Mouse (Mus musculus) neutrophil, adult 65 days (primary cell): ENCODE results near the gene Meiob. TPM values are rescaled to one million over a fixed set of nuclear protein-coding genes. Genes with fewer than 3 reads are reported as not detected.

Source experiments
- total RNA-seq: library from RNA; stranded (reverse); gene quantifications from 2 replicates; pipeline ENCODE4 v1.2.4, GENCODE M21; 2023

The Meiob gene
- not detected in 2 replicates for total RNA-seq

DNA sequence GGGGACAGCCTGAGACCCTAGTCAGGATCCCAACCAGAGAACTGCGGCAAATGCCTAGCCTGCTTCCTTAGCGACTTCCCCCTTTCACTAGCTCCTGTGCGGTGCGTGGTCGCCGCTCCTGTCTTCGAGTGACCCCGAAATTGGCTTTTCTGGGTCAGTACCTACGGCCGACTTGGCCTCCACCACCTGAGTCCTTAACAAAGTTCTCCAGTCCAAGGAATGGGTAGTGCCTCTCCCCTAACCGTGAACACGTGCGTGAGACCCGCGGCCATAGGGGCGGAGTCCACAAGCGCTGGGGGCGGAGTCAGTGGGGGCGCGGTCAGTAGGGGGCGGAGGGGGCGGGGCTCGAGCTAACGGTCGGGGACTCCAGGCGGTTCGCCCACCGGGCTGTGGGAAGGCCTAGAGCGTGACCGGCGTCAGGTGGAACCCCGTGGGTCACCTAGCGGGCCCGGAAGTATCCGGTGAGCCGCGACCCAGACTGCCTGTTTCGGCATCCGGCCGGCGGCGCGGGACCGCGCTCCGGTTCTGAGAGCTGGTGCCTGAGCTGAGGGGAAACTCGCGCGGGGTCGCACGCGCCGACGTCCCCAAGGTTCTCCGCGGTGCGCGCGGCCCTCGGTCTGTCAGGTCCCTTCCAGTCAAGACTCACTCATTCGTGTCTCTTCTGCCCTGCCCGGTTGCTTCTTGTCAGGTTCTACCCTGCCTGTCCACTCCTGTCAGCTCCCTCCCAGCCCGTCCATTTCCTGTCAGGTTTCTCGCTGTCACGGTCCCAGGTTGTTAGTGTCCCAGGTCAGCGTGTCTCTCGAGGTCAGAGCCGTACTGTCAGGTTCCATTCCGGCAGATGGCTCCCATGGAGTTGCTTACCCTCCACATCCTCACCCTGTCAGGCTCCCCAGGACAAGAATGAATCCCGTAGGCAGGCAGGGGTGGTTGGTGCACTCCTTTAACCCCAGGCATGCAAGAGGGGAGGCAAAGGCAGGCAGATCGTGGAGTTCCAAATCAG, at the start of gene Meiob:
Meiob (plus strand) TSS at position 338 of the 1,000 bp plus-strand sequence.

DNA sequence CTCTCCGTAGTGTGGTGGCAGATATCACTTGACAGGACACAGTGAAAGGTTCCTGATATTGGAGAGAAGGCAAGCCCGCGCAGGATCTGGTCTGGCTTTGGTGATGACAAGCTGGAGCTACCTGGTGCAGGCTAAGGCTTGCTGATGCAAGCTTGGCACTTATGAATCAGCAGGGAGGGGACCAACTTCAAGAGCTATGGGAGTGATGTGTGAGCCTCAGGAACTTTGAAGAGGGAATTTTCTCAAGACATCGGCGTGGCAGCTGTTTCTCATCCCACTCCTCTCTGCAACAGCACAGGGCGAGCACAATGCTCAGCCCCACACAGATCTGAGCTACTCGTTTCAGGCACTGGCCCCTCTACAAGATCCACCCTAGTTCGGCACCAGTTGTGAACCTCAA, 35.8 kb downstream of the Meiob start, which contains the start of gene Hagh:
Hagh (plus strand) TSS at position 302 of the 400 bp plus-strand sequence.

DNA sequence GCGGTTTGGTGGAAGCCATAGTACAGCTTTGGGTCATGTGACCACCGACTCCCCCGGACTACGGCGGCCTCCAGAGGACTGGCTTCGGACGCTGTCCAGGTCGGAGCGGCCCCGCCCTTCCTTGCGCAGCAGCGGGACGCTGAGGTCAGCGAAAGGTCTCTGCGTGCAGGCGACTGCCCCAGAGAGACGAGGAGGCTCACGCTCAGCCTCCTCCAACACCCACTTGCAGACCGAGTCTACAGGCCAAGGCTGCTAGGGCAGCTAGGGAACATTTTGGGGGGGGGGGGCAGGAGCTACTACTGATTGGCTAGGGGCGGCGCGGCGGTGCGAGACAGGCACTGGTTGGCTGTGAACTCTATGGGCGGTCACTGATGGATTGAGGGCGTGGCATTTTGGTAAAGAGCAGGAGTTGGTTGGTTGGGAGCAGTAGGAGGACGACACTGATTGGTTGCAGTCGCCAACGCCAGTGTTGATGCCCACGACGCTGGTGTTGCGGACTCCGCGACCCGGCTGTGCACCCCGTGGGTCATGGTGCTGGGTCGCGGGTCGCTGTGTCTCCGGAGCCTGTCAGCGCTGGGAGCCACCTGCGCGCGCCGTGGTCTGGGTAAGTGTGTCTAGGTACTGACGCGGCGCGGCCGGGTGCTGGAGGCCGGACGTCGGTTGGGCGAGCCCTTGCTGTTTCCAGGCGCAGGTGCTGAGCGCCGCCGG, 46.1 kb downstream of the Meiob start, which contains the start of gene Fahd1:
Fahd1 (minus strand) TSS at position 300 of the 708 bp plus-strand sequence.

DNA sequence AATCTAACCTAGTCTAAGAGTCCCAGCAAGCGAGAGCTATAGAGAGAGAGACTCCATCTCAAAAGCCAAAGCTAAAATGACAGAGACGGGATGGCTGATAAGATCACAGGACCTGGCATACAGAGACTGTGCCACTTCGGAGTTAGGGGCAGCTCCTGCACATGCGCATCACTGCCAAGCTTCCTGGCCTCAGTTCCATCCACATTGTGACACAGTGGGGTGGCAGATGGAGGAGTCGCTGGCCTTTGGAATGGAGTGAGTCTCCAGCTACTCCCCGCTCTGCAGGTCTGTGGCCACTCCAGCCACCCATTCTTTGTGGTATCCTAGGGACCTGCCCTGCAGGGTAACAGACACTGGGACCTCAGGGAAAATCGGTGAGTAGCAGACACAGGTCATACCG, 61.7 kb downstream of the Meiob start, which contains the start of gene Igfals:
Igfals (plus strand) TSS at position 222 of the 400 bp plus-strand sequence.

DNA sequence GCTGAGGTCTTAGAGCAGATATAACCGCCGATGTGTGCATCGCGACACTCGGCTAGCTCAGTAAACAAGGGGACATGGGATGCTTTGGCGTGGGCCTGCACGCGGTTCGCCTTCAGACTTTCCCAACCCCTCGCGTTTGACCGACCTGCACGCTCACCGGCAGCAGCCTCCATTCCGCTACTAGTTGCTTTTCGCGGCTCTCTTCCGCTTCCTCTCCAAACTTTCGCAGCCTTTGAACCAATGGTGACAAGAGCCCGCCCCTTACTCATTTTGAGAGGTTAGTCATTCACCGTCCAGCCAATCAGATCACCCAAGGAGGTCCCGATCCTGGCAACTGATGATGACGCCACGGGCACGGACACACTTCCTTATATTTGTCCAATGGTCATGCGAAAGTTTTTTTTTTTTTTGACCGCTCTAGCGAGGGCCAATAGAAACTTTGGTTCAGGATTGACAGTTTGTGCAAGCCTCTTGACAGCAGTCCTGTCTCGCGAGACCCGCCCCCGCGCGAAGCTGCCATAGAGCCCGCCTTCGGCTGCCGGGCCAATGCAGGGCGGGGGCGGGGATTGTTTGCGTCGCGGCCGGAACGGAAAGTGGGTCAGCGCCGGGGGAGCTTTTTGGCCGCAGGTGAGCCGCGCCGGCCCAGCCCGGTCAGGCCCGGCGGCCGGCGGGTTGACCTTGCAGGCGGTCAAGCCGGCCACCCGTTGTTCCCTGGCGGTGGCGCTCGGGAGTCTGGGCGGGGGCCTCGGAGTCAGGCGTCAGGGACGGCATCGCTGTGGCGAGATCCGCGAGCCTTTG, 82.2 kb downstream of the Meiob start, which contains the start of the genes Nubp2 and Spsb3:
Nubp2 (minus strand) TSS at position 216 of the 798 bp plus-strand sequence.
Spsb3 (plus strand) TSS at position 510 of the 798 bp plus-strand sequence.

Other genes with a start within 250 kb of the Meiob start
- gene Tsc2, start 171.7 kb upstream of the Meiob start, total RNA-seq = 41.1 and 43.3 TPM in 2 replicates
- gene Nthl1, start 171.6 kb upstream of the Meiob start, total RNA-seq = 0.88 and 1.5 TPM in 2 replicates
- 3.0 and 3.3 TPM in 2 replicates for gene Slc9a3r2, start 154.0 kb upstream of the Meiob start, total RNA-seq
- gene Npw, start 145.8 kb upstream of the Meiob start, total RNA-seq = not detected in 2 replicates
- gene Zfp598, start 134.6 kb upstream of the Meiob start, total RNA-seq = 21.0 and 25.1 TPM in 2 replicates
- gene Syngr3, start 114.3 kb upstream of the Meiob start, total RNA-seq = not detected in 2 replicates
- 3.9 and 4.5 TPM in 2 replicates for gene Gfer, start 108.1 kb upstream of the Meiob start, total RNA-seq
- 0.57 and 1.5 TPM in 2 replicates for gene Noxo1, start 108.1 kb upstream of the Meiob start, total RNA-seq
- gene Tbl3, start 96.6 kb upstream of the Meiob start, total RNA-seq = 9.5 and 12.4 TPM in 2 replicates
- gene Rnf151, start 86.2 kb upstream of the Meiob start, total RNA-seq = not detected in 2 replicates
- gene Rps2, start 86.2 kb upstream of the Meiob start, total RNA-seq = 399 and 442 TPM in 2 replicates
- gene Ndufb10, start 79.8 kb upstream of the Meiob start, total RNA-seq = 61.5 and 73.8 TPM in 2 replicates
- gene Rpl3l, start 76.5 kb upstream of the Meiob start, total RNA-seq = 1.9 and 2.1 TPM in 2 replicates
- gene Msrb1, start 67.6 kb upstream of the Meiob start, total RNA-seq = 1,300 and 1,322 TPM in 2 replicates
- 0.51 and 0.70 TPM in 2 replicates for gene Hs3st6, start 51.3 kb upstream of the Meiob start, total RNA-seq
- 34.8 and 35.3 TPM in 2 replicates for gene Hagh, start 35.9 kb downstream of the Meiob start, total RNA-seq
- gene Fahd1, start 46.1 kb downstream of the Meiob start, total RNA-seq = 1.5 and 2.2 TPM in 2 replicates
- gene Igfals, start 61.7 kb downstream of the Meiob start, total RNA-seq = 0.32 and 0.36 TPM in 2 replicates
- gene Nubp2, start 82.1 kb downstream of the Meiob start, total RNA-seq = 51.2 and 59.0 TPM in 2 replicates
- 25.3 and 35.4 TPM in 2 replicates for gene Spsb3, start 82.4 kb downstream of the Meiob start, total RNA-seq
- gene Eme2, start 90.8 kb downstream of the Meiob start, total RNA-seq = 10.1 and 11.6 TPM in 2 replicates
- 12.9 and 15.4 TPM in 2 replicates for gene Mrps34, start 90.8 kb downstream of the Meiob start, total RNA-seq
- 15.7 and 16.5 TPM in 2 replicates for gene Nme3, start 92.2 kb downstream of the Meiob start, total RNA-seq
- gene Mapk8ip3, start 132.7 kb downstream of the Meiob start, total RNA-seq = 70.4 and 91.3 TPM in 2 replicates
- 26.3 and 30.8 TPM in 2 replicates for gene Jpt2, start 156.4 kb downstream of the Meiob start, total RNA-seq
- gene Cramp1l, start 211.5 kb downstream of the Meiob start, total RNA-seq = 25.7 and 40.7 TPM in 2 replicates
- 8.9 and 12.3 TPM in 2 replicates for gene Ift140, start 211.8 kb downstream of the Meiob start, total RNA-seq